Mouse (Mus musculus) kidney, adult 2 months (tissue): ENCODE data around the gene Zfp704.

Source experiments
- CTCF ChIP-seq: fragments of 200-500 bp; conservative IDR thresholded peaks from 2 replicates; pipeline ENCODE4 v1.5.1; 2011; ENCODE audit warnings: low read depth, mild to moderate bottlenecking, control low read depth, low read length, moderate library complexity, mixed read lengths; ENCODE audit not compliant: insufficient read depth, insufficient read length
- POLR2A ChIP-seq: fragments of 200-500 bp; IDR thresholded peaks from one replicate; pipeline ENCODE4 v1.6.1; 2011; ENCODE audit warnings: low read depth, low read length, control low read depth

GRCm38 (mm10) chr3:9400201-9400885 lies 209.5 kb downstream of the Zfp704 start:
- TF ChIP-seq CTCF (0 out of 2 replicates have a peak, but pooled peaks have one; percentile 7), POLR2A (no peak)
